Mouse (Mus musculus) liver, adult 2 months (tissue): Measurements from ENCODE around the gene Nup107. TPM values are rescaled to one million over a fixed set of nuclear protein-coding genes. Genes with fewer than 3 reads are reported as not detected.

Experiments
- DNase-seq: peaks from one replicate; pipeline ENCODE4 v3.0.0-alpha.2; 2011; ENCODE audit warnings: low read depth, low spot score; ENCODE audit errors: extremely low read depth
- H3K27ac ChIP-seq: fragments of 200-500 bp; replicated peaks from 2 replicates; pipeline ENCODE4 v1.5.1; 2012; ENCODE audit warnings: low read depth, mild to moderate bottlenecking, control low read depth, inconsistent platforms, low read length; ENCODE audit not compliant: insufficient read depth
- H3K27me3 ChIP-seq: fragments of 200-500 bp; 2 replicates; pipeline ENCODE4 v1.6.1; 2012; ENCODE audit warnings: mild to moderate bottlenecking, moderate library complexity, low read length, inconsistent platforms; ENCODE audit not compliant: control insufficient read depth, insufficient read depth
- H3K36me3 ChIP-seq: fragments of 200-500 bp; 2 replicates; pipeline ENCODE4 v1.6.1; 2012; ENCODE audit warnings: low read length, inconsistent platforms; ENCODE audit not compliant: control insufficient read depth, insufficient read depth
- H3K4me1 ChIP-seq: fragments of 200-500 bp; 2 replicates; pipeline ENCODE4 v1.6.1; 2011; ENCODE audit warnings: low read length; ENCODE audit not compliant: control insufficient read depth, insufficient read depth
- H3K4me3 ChIP-seq: fragments of 200-500 bp; 2 replicates; pipeline ENCODE4 v1.5.1; 2011; ENCODE audit warnings: low read depth, mild to moderate bottlenecking, control low read depth, low read length, moderate library complexity; ENCODE audit not compliant: insufficient read depth
- H3K79me2 ChIP-seq: fragments of 200-500 bp; 2 replicates; pipeline ENCODE4 v1.6.1; 2012; ENCODE audit warnings: inconsistent platforms, mild to moderate bottlenecking, low read length, moderate library complexity; ENCODE audit not compliant: control insufficient read depth, insufficient read depth
- H3K9ac ChIP-seq: fragments of 200-500 bp; 2 replicates; pipeline ENCODE4 v1.6.1; 2012; ENCODE audit warnings: low read depth, mild to moderate bottlenecking, control low read depth, inconsistent platforms, low read length
- CTCF ChIP-seq: fragments of 200-500 bp; IDR thresholded peaks from 2 replicates; pipeline ENCODE4 v1.5.1; 2011; ENCODE audit warnings: low read depth, low read length, control low read depth
- POLR2A ChIP-seq: fragments of 200-500 bp; IDR thresholded peaks from 2 replicates; pipeline ENCODE4 v1.6.1; 2011; ENCODE audit warnings: low read length, control low read depth; ENCODE audit not compliant: insufficient read depth; ENCODE audit errors: extremely low read depth
- WGBS: fragments of 180-500 bp; shearing (Covaris S2); methylation state at CpG from one replicate; pipeline ENCODE4 v1.1.7; 2018; 5-methylcytosine and 5-hydroxymethylcytosine counted together
- polyA plus RNA-seq: library from polyadenylated mRNA; depleted of rRNA; stranded (reverse); fragments of >200 nt; gene quantifications from 2 replicates; pipeline ENCODE4 v1.2.3, GENCODE M21; 2012; rRNA removed
- total RNA-seq: library from RNA; depleted of rRNA; stranded (reverse); fragments of >200 nt; gene quantifications from 2 replicates; pipeline ENCODE4 v1.2.3, GENCODE M21; 2014; rRNA removed

The Nup107 gene
- total and polyA plus RNA-seq, 2 experiments, result 1.8 to 4.1 TPM

DNA sequence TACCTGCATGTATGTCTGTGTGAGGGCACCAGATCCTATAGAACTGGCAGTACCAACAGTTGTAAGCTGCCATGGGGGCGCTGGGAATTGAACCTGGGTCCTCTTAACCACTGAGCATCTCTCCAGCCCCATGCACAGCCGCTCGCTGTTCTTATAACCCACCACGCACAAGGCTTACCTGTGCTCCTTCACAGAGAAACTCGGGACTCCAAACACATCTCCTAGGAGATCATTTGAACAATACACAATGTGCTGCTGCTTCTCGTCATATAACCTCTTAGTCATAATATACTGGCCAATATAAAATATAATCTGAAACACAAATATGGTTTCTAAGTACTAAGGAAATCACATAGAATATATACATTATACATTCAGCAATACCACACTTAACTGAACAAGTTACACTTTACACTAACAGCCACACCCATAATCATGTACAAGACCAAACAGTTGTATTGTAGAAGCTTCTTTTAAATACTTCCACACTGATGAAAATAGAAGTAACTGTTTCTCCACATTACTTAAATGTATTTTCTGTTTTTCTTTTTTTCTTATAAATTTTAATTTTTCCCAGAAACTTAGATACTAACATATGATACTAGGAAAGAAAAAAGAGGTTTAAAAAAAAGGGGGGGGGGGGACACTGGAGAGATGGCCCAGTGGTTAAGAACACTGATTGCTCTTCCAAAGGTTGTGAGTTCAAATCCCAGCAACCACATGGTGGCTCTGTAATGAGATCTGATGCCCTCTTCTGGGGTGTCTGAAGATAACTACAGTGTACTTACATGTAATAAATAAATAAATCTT is 90.3 kb downstream of the Nup107 start:
- 98% methylated on average over 6 of the region's 6 CpGs for whole genome bisulfite sequencing
- no peak for DNase-seq
- peaks cover 4% of the 10 kb centered on the region for H3K4me1 ChIP-seq

GRCm38 (mm10) chr10:117701034-117701829 is 91.3 kb downstream of the Nup107 start:
- 87% methylated on average over 6 of the region's 6 CpGs for WGBS
- TF ChIP-seq POLR2A (no peak), CTCF (no peak)
- Histone ChIP-seq H3K4me3 (no peak overlapping the region), H3K79me2 (peaks cover 8% of the 10 kb centered on the region; the same call in 1 of the 2 replicates), H3K4me1 (peaks cover 2% of the 10 kb centered on the region; the same call in 1 of the 2 replicates), H3K27ac (no peak overlapping the region), H3K36me3 (peaks cover 74% of the 10 kb centered on the region), H3K27me3 (no peaks in the 10 kb centered on the region), H3K9ac (no peak overlapping the region)
- DNase-seq, result no peak

More for the DNA sequence above, 90.3 kb downstream of the Nup107 start:
- Histone ChIP-seq H3K36me3 (peaks cover 69% of the 10 kb centered on the region), H3K4me3 (no peak overlapping the region), H3K27ac (no peak overlapping the region), H3K9ac (no peak overlapping the region), H3K79me2 (peaks cover 13% of the 10 kb centered on the region; the same call in 1 of the 2 replicates), H3K27me3 (no peaks in the 10 kb centered on the region)
- TF ChIP-seq POLR2A, result no peak
- TF ChIP-seq CTCF, result no peak

Other genes starting within 250 kb of the Nup107 start
- 1.4 and 1.7 TPM in 2 replicates for gene Cpm, start 163.2 kb downstream of the Nup107 start, total RNA-seq
- 0.76 and 0.80 TPM in 2 replicates for gene Cpm, start 163.2 kb downstream of the Nup107 start, polyA plus RNA-seq
- 24.6 and 27.7 TPM in 2 replicates for gene Mdm2, start 81.9 kb downstream of the Nup107 start, total RNA-seq
- gene Mdm2, start 81.9 kb downstream of the Nup107 start, polyA plus RNA-seq, result 18.2 and 19.8 TPM in 2 replicates
- gene Slc35e3, start 46.3 kb downstream of the Nup107 start, total RNA-seq, result 4.1 and 5.2 TPM in 2 replicates
- 5.2 and 7.1 TPM in 2 replicates for gene Slc35e3, start 46.3 kb downstream of the Nup107 start, polyA plus RNA-seq
- gene Rap1b, start 53.3 kb upstream of the Nup107 start, total RNA-seq, result 44.6 and 47.7 TPM in 2 replicates
- 12.5 and 14.5 TPM in 2 replicates for gene Rap1b, start 53.3 kb upstream of the Nup107 start, polyA plus RNA-seq